Mouse (Mus musculus) thymus, adult 18-20 months (tissue): ENCODE results near the gene Plekhj1.
"Not testable (repeated sequence)": the region's sequence is repeated elsewhere in the genome, so short reads cannot be mapped to it uniquely, and the experiment has no call there.

Source experiments
- DNase-seq, 2 experiments: peaks; one replicate each; pipeline ENCODE4 v3.0.0; 2022; ENCODE audit warnings: mixed read lengths in 2 of 2

Gene Plekhj1

DNA sequence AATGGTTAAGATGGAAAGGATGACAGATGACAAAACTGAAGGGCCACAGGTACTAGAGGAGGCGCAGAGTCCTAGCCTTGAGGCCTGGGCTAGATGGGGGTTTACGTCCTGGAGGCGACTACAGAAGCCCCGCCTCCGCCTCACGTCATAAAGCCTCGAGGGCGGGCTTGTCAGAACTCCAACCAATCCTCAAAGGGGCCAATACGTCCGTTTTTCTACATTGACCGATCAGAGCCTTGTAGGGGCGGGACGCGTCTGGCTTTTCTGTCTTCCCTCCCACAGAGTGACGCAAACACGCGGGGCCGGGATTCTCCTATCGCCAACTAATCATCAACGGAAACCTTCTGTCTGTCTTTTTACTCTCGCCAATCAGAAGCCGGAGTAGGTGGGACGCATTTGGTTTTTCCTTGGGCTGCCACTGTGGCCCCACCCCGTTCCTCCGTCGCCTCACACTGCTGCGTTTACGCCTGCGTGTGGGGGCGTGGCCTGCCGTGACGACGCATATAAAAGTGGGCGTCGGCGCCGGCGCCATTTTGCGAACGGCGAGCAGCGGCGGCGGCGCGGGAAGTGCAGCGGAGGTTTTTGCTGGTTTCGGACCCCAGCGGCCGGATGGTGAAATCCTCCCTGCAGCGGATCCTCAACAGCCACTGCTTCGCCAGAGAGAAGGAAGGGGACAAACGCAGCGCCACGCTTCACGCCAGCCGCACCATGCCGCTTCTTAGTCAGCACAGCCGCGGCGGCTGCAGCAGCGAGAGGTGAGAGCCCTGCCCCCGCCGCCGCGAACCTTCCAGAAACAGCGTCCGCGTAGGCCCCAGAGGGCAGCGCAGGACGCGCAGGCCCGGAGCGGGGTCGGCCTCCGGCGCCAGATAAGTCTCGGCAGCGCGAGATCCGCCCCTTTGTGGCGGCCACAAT lies 28.0 kb upstream of the Plekhj1 start, which contains the start of gene Oaz1:
Gene Oaz1, plus strand, starts transcription at position 506 of the 912 bp plus-strand sequence.
- peak; percentile 99 to 100 for DNase-seq

DNA sequence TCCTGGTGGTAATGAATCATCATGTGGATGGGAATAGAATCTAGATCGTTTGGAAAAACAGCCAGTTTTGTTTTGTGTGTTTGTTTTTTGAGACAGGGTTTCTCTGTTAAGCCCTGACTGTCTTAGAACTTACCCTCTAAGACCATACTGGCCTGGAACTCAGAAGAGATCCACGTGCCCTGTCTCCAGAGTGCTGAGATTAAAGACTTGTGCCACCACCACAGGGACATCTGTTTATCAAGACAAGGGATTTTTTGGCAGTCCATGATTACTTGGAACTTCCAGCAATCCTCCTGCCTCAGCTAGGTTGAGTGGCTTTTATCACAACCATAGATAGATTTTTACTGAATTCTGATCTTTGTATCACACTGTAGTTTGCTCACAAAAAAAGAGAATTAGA lies 26.4 kb upstream of the Plekhj1 start:
- no peak for DNase-seq

DNA sequence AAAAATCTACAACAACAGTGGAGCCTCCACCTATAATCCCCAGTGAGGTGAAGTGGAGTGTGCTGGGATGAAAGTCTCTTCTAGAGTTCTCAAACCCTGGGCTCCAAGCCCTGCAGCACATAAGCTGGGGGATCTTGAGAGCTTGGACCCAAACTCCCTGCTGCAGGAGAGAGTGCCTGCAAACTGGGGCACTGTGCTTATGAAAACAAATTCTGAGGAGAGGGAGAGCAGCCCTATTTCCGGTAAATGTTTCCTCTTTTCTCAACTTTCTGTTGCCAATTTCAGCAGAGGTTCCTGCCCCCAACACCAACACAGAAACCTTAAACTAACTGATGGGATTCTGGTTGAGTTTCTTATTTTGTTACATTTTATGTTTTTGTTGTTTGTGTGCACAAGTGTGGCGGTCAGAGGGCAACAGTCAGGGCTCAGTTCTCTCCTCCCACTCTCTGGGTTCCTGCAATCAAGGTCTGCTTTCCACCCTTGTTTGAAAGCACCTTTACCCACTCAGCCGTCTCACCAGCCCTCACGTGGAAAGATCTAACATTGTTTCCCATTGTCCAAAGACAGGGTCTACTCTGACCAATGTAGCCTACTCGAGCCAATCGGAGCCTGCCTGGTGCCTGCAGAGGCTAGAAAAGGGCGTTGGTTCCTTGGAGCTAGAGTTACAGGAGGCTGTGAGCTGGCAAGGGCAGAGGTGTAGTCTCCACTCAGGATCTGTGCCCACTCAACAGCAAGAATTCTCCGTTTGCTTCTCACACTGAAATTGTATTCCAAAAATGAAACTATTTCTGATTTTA lies 25.6 kb upstream of the Plekhj1 start:
- no peak for DNase-seq

- DNase-seq, result no peak
These were observed 24.9 kb upstream of the Plekhj1 start for GRCm38 (mm10) chr10:80823316-80823715.

DNA sequence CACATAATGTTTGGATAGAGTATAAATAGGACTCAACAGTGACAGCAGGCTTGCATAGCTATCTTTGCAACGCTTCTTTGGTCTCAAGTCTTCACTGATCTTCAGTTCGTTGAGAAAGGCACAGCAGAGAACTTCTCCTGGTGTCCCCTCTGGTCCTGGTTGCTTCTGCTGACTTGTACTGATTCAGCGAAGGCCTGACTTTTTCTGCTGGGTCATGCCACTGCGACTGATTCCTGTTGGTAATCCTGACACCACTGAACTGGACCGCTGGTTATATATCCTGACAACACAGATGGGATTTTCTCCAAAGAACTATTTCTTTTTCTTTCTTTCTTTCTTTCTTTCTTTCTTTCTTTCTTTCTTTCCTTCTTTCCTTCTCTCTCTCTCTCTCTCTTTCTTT lies 24.1 kb upstream of the Plekhj1 start:
- DNase-seq, result no peak

- DNase-seq, result no peak
These were observed 23.6 kb upstream of the Plekhj1 start for GRCm38 (mm10) chr10:80821991-80822390.

GRCm38 (mm10) chr10:80819406-80819805 lies 21.0 kb upstream of the Plekhj1 start:
- DNase-seq, result no peak

- DNase-seq, result no peak
These were observed 20.3 kb upstream of the Plekhj1 start for GRCm38 (mm10) chr10:80818599-80819281.

- DNase-seq, result not testable (repeated sequence)
These were observed 19.5 kb upstream of the Plekhj1 start for GRCm38 (mm10) chr10:80817955-80818354.

DNA sequence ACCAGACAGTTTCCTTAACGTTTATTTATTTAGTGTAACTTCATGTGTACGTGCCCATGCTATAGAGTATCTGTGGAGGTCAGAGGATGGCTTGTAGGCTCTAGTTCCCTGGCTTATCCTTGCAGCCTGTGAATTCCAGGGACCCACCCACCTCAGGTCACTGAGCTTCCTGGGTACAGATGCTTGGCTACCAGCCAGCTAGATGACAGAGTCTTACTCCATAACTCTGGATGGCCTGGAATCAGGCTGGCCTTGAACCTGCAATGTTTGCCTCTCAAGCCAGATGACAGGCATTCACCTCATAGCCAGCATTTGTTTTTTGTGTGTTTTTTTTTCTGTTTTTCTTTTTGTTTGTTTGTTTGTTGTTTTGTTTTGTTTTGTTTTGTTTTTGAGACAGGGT lies 18.7 kb upstream of the Plekhj1 start:
- no peak for DNase-seq

DNA sequence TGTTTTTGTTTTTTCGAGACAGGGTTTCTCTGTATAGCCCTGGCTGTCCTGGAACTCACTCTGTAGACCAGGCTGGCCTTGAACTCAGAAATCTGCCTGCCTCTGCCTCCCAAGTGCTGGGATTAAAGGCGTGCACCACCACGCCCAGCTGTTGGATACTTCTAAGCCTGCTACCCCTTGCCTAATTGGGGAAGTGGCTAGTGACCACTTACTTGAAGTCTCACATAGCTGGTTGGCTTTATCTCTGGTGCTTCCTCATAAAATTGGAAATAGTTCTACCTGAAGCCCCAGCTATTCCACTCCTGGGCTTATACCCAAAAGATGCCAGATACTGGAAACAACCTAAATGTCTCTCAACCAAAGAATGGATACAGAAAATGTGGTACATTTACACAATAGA lies 17.9 kb upstream of the Plekhj1 start:
- not testable (repeated sequence) for DNase-seq

- DNase-seq, result no peak
These were observed 16.4 kb upstream of the Plekhj1 start for GRCm38 (mm10) chr10:80814800-80815199.

DNA sequence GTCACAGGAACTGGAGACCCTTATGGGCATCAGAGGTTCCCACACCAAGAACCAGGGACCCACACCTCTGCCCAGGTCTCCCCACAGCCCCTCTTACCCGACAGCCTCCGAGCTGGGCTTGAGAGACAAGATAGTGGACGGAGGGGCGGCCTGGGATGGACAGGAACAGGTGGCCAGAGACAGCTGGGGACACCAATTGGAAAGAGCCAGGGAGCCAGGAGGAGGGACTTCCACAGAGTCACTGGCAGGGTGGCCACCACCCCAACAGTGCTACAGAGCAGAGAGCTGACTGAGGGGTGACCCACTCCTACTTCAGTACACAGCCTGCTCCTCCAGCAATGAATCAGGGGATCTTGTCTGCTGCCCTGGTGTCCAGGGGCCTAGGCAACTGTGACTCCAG lies 14.9 kb upstream of the Plekhj1 start, which contains the start of gene Jsrp1:
Gene Jsrp1, minus strand, starts transcription at position 133 of the 400 bp plus-strand sequence.
- no peak for DNase-seq

DNA sequence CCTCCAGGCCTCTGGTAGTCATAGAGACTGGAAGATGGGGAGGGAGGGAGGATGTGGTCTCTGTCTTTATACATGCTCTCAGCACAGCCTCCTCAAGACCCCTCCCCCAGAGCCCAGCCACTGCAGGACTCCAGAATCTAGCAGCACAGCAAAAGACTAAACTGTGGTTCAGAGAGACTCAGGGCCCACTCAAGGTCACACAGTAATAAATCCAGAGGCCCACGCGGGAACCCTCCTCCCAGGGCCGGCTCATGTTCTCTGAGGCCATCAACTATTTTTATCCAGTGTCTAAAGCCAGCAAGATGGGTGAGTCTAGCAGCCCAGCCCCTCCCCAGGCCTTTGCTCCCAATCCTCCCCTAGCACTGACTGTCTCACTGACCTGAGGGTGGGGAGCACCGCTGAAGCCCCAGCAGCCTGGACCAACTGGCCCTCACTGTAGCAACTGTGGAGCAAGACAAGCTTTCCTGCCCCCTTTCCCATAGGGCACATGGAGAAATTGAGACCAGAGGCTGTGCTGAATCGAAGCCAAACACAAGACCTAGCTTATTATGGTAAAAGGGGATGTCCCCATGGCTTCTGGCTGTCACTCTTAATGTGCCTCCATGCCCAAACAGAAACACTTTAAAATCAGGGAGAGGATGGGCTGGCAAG lies 14.1 kb upstream of the Plekhj1 start:
- DNase-seq, result no peak

DNA sequence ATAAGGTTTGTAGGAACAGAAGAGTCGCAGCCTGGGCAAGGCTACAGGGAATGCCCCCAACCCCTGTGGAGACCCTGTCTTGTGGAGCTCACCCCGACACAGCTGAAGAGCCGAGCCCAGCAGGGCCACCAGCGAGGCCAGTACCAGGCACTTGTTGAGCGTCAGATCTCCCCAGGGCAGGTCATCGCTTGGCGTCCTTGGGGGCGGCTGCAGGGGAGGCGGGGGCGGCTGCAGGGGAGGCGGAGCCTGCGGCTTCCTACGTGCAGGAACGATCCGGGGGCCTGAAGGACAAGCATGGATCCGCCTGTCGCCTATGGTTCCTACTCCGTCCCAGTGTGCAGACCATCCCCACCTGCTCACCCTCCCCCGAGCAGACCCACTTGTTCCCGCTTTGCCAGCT lies 11.7 kb upstream of the Plekhj1 start:
- DNase-seq, result no peak

GRCm38 (mm10) chr10:80808985-80809632 lies 10.7 kb upstream of the Plekhj1 start:
- no peak for DNase-seq

DNA sequence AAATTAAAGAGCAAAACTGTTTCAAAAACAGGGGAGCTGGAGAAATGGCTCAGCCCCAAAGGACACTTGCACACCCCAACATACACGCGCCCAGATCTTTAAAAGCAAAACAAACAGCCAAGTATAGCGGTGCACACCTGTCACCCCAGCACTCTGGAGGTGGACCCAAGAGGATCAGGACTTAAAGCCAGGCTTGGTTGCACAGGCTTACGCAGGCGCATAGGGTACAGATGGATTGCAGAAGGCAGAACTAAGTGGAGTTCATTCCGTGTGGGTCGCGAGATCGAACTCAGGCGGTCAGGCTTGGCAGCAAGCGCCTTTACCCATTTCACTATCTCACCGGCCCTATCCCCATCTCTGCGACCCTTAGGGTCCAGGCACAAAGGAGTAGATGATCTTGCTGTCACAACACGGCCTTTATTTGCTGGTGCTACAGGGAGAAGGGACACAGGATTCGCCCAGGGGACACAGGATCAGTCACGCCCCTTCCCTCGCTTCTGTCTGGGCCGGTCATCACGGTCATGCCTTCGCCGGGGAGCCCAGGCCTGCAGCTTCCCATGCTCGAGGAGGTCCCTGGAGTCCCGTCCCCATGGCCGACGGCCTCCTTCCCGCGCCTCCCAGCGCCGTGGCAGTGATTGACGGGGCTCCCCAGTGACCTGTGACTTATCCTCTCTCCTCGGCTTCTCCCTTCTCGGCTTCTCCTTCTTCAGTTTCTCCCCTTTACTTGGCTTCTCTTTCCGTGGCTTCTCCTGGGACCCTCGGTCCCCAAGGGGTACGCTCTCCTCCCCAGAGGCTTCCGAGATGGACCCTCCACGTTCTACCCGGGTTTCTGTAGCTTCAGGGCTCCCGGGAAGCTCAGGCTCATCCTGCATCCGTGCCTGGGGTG lies 9.9 kb upstream of the Plekhj1 start:
- no peak for DNase-seq

- DNase-seq, result no peak
These were observed 8.7 kb upstream of the Plekhj1 start for GRCm38 (mm10) chr10:80807057-80807627.

- no peak for DNase-seq
These were observed 8.1 kb upstream of the Plekhj1 start for GRCm38 (mm10) chr10:80806341-80807056.

DNA sequence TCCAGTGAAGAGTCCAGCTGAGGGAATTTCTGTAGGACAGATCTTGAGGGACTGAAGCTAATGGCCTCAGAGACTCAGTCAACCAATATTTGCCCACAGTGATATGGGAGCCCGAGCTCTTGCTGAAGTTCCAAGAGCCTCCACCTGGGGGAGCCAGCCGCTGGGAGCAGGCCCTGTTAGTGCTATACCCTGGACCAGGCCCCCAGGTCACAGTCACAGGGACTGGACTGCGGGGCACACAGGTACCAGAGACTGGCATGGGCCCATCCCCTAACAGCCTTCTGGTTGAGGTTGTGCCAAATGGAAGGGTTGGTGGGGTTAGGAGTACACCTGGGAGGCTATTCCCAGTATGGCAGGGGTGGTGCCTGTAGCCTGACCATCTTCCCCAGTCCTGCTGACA lies 7.5 kb upstream of the Plekhj1 start:
- DNase-seq, result no peak
